Mouse (Mus musculus): Measurements from ENCODE around the gene Scfd2. TPM values are rescaled to one million over a fixed set of nuclear protein-coding genes. Genes with fewer than 3 reads are reported as not detected.

Scfd2 gene
- total and polyA plus RNA-seq, 2 experiments: 8.5 to 11.5 TPM

- H3K36me3 ChIP-seq (ENCODE audit: control insufficient read depth, insufficient read depth, low read length): no peaks in the 10 kb centered on the region
- no peak overlapping the region for H3K27ac ChIP-seq (replicated peaks; ENCODE audit: insufficient read depth, low read depth, low read length)
- H3K27me3 ChIP-seq (ENCODE audit: control insufficient read depth, insufficient read depth, low read length): no peaks in the 10 kb centered on the region
- 87% methylated on average over 1 of the region's 1 CpGs for WGBS
- peaks cover 3% of the 10 kb centered on the region; the same call in 1 of the 2 replicates for H3K4me1 ChIP-seq (ENCODE audit: control insufficient read depth, insufficient read depth, low read length)
- no peak overlapping the region for H3K4me3 ChIP-seq (ENCODE audit: insufficient read depth, low read depth, low read length)
- H3K79me2 ChIP-seq (ENCODE audit: control insufficient read depth, insufficient read depth, low read length): no peaks in the 10 kb centered on the region
- DNase-seq (ENCODE audit: extremely low read depth, low read depth, low spot score): no peak
- no peak overlapping the region for H3K9ac ChIP-seq (ENCODE audit: low read depth, low read length)
- TF ChIP-seq CTCF (IDR thresholded peaks at IDR 0.05; ENCODE audit: low read depth, low read length) (no peak), POLR2A (IDR thresholded peaks at IDR 0.05; ENCODE audit: extremely low read depth, insufficient read depth, low read length) (no peak)
These were observed 144.2 kb downstream of the Scfd2 start for GRCm38 (mm10) chr5:74387143-74387886.

GRCm38 (mm10) chr5:74380045-74380444, 151.5 kb downstream of the Scfd2 start:
- TF ChIP-seq POLR2A (IDR thresholded peaks at IDR 0.05; ENCODE audit: extremely low read depth, insufficient read depth, low read length): no peak
- TF ChIP-seq CTCF (IDR thresholded peaks at IDR 0.05; ENCODE audit: low read depth, low read length): no peak
- H3K27me3 ChIP-seq (ENCODE audit: control insufficient read depth, insufficient read depth, low read length): no peaks in the 10 kb centered on the region
- WGBS: 87% methylated on average over 5 of the region's 5 CpGs
- no peak overlapping the region for H3K9ac ChIP-seq (ENCODE audit: low read depth, low read length)
- no peak for DNase-seq (ENCODE audit: extremely low read depth, low read depth, low spot score)
- H3K27ac ChIP-seq (replicated peaks; ENCODE audit: insufficient read depth, low read depth, low read length): no peak overlapping the region
- no peak overlapping the region for H3K4me3 ChIP-seq (ENCODE audit: insufficient read depth, low read depth, low read length)
- no peaks in the 10 kb centered on the region for H3K36me3 ChIP-seq (ENCODE audit: control insufficient read depth, insufficient read depth, low read length)
- H3K79me2 ChIP-seq (ENCODE audit: control insufficient read depth, insufficient read depth, low read length): no peaks in the 10 kb centered on the region
- no peaks in the 10 kb centered on the region for H3K4me1 ChIP-seq (ENCODE audit: control insufficient read depth, insufficient read depth, low read length)

GRCm38 (mm10) chr5:74366710-74367101, 164.9 kb downstream of the Scfd2 start:
- no peak for DNase-seq (ENCODE audit: extremely low read depth, low read depth, low spot score)
- 94% methylated on average over 9 of the region's 9 CpGs for WGBS
- TF ChIP-seq CTCF (IDR thresholded peaks at IDR 0.05; ENCODE audit: low read depth, low read length): no peak
- no peak for TF ChIP-seq POLR2A (IDR thresholded peaks at IDR 0.05; ENCODE audit: extremely low read depth, insufficient read depth, low read length)
- no peak overlapping the region for H3K4me3 ChIP-seq (ENCODE audit: insufficient read depth, low read depth, low read length)
- H3K27ac ChIP-seq (replicated peaks; ENCODE audit: insufficient read depth, low read depth, low read length): no peak overlapping the region
- H3K4me1 ChIP-seq (ENCODE audit: control insufficient read depth, insufficient read depth, low read length): 0 out of 2 replicates have a peak, but pooled peaks cover 2% of the 10 kb centered on the region
- no peaks in the 10 kb centered on the region for H3K27me3 ChIP-seq (ENCODE audit: control insufficient read depth, insufficient read depth, low read length)
- H3K79me2 ChIP-seq (ENCODE audit: control insufficient read depth, insufficient read depth, low read length): no peaks in the 10 kb centered on the region
- H3K9ac ChIP-seq (ENCODE audit: low read depth, low read length): no peak overlapping the region
- no peaks in the 10 kb centered on the region for H3K36me3 ChIP-seq (ENCODE audit: control insufficient read depth, insufficient read depth, low read length)

- Histone ChIP-seq H3K36me3 (ENCODE audit: control insufficient read depth, insufficient read depth, low read length) (no peaks in the 10 kb centered on the region), H3K4me1 (ENCODE audit: control insufficient read depth, insufficient read depth, low read length) (0 out of 2 replicates have a peak, but pooled peaks cover 2% of the 10 kb centered on the region), H3K79me2 (ENCODE audit: control insufficient read depth, insufficient read depth, low read length) (no peaks in the 10 kb centered on the region), H3K27ac (replicated peaks; ENCODE audit: insufficient read depth, low read depth, low read length) (no peak overlapping the region), H3K4me3 (ENCODE audit: insufficient read depth, low read depth, low read length) (no peak overlapping the region), H3K27me3 (ENCODE audit: control insufficient read depth, insufficient read depth, low read length) (no peaks in the 10 kb centered on the region), H3K9ac (ENCODE audit: low read depth, low read length) (no peak overlapping the region)
- no peak for DNase-seq (ENCODE audit: extremely low read depth, low read depth, low spot score)
- TF ChIP-seq CTCF (IDR thresholded peaks at IDR 0.05; ENCODE audit: low read depth, low read length) (no peak), POLR2A (IDR thresholded peaks at IDR 0.05; ENCODE audit: extremely low read depth, insufficient read depth, low read length) (no peak)
- WGBS: 71% methylated on average over 4 of the region's 4 CpGs
These were observed 165.4 kb downstream of the Scfd2 start for GRCm38 (mm10) chr5:74365984-74366709.

GRCm38 (mm10) chr5:74365408-74365807, 166.2 kb downstream of the Scfd2 start:
- no peak overlapping the region for H3K9ac ChIP-seq (ENCODE audit: low read depth, low read length)
- no peaks in the 10 kb centered on the region for H3K27me3 ChIP-seq (ENCODE audit: control insufficient read depth, insufficient read depth, low read length)
- 94% methylated on average over 6 of the region's 6 CpGs for WGBS
- TF ChIP-seq POLR2A (IDR thresholded peaks at IDR 0.05; ENCODE audit: extremely low read depth, insufficient read depth, low read length) (no peak), CTCF (IDR thresholded peaks at IDR 0.05; ENCODE audit: low read depth, low read length) (no peak)
- DNase-seq (ENCODE audit: extremely low read depth, low read depth, low spot score): no peak
- 0 out of 2 replicates have a peak, but pooled peaks cover 2% of the 10 kb centered on the region for H3K4me1 ChIP-seq (ENCODE audit: control insufficient read depth, insufficient read depth, low read length)
- no peaks in the 10 kb centered on the region for H3K79me2 ChIP-seq (ENCODE audit: control insufficient read depth, insufficient read depth, low read length)
- no peaks in the 10 kb centered on the region for H3K36me3 ChIP-seq (ENCODE audit: control insufficient read depth, insufficient read depth, low read length)
- no peak overlapping the region for H3K27ac ChIP-seq (replicated peaks; ENCODE audit: insufficient read depth, low read depth, low read length)
- no peak overlapping the region for H3K4me3 ChIP-seq (ENCODE audit: insufficient read depth, low read depth, low read length)

All from liver, adult 2 months (tissue).